Mouse (Mus musculus) telencephalon, adult 2 months (tissue): ENCODE data around the gene Fxyd2.

Source experiments
- DNase-seq: peaks from one replicate; pipeline ENCODE4 v3.0.0-alpha.2; 2011; ENCODE audit warnings: low read depth, low spot score

Gene Fxyd2

GRCm38 (mm10) chr9:45399434-45399833, at the start of gene Fxyd2:
Gene Fxyd2, plus strand, starts transcription at chr9:45399669.
- DNase-seq, result no peak

- no peak for DNase-seq
Observed at GRCm38 (mm10) chr9:45349851-45350250, 49.6 kb upstream of the Fxyd2 start.

GRCm38 (mm10) chr9:45355192-45355591, 44.3 kb upstream of the Fxyd2 start:
- DNase-seq, result no peak

- no peak for DNase-seq
Observed at GRCm38 (mm10) chr9:45358356-45358755, 41.1 kb upstream of the Fxyd2 start.

GRCm38 (mm10) chr9:45362051-45362461, 37.4 kb upstream of the Fxyd2 start:
- DNase-seq, result no peak

GRCm38 (mm10) chr9:45363639-45364214, 35.7 kb upstream of the Fxyd2 start:
- no peak for DNase-seq

- DNase-seq, result no peak
Observed at GRCm38 (mm10) chr9:45367716-45368115, 31.8 kb upstream of the Fxyd2 start.

- no peak for DNase-seq
Observed at GRCm38 (mm10) chr9:45368341-45368901, 31.0 kb upstream of the Fxyd2 start.

GRCm38 (mm10) chr9:45370117-45370561, 29.3 kb upstream of the Fxyd2 start, which contains the start of gene Fxyd6:
Gene Fxyd6, plus strand, starts transcription at chr9:45370185.
- DNase-seq, result no peak

GRCm38 (mm10) chr9:45370616-45371336, 28.7 kb upstream of the Fxyd2 start:
- no peak for DNase-seq

GRCm38 (mm10) chr9:45371337-45371707, 28.1 kb upstream of the Fxyd2 start:
- DNase-seq, result no peak

GRCm38 (mm10) chr9:45373896-45374295, 25.6 kb upstream of the Fxyd2 start:
- DNase-seq, result no peak

GRCm38 (mm10) chr9:45374988-45375502, 24.4 kb upstream of the Fxyd2 start:
- no peak for DNase-seq

- no peak for DNase-seq
Observed at GRCm38 (mm10) chr9:45376427-45376826, 23.0 kb upstream of the Fxyd2 start.

GRCm38 (mm10) chr9:45376883-45377282, 22.6 kb upstream of the Fxyd2 start:
- no peak for DNase-seq

- no peak for DNase-seq
Observed at GRCm38 (mm10) chr9:45380411-45381251, 18.8 kb upstream of the Fxyd2 start.

- no peak for DNase-seq
Observed at GRCm38 (mm10) chr9:45382336-45382735, 17.1 kb upstream of the Fxyd2 start.

GRCm38 (mm10) chr9:45382834-45383233, 16.6 kb upstream of the Fxyd2 start:
- DNase-seq, result no peak

- DNase-seq, result no peak
Observed at GRCm38 (mm10) chr9:45383883-45384282, 15.6 kb upstream of the Fxyd2 start.

GRCm38 (mm10) chr9:45386698-45387097, 12.8 kb upstream of the Fxyd2 start:
- DNase-seq, result no peak

- peak; percentile 47 for DNase-seq
Observed at GRCm38 (mm10) chr9:45388385-45388994, 11.0 kb upstream of the Fxyd2 start.
